Mouse (Mus musculus) small intestine, adult 2 months (tissue): ENCODE results near the gene Gtf2i.

Source experiments
- CTCF ChIP-seq: fragments of 200-500 bp; IDR thresholded peaks from 2 replicates; pipeline ENCODE4 v1.5.1; 2012; ENCODE audit warnings: low read depth, mild to moderate bottlenecking, control low read depth, inconsistent platforms, low read length, moderate library complexity, mixed read lengths; ENCODE audit not compliant: insufficient replicate concordance, insufficient read length; ENCODE audit errors: extremely low read depth
- POLR2A ChIP-seq: fragments of 200-500 bp; IDR thresholded peaks from 2 replicates; pipeline ENCODE4 v1.6.1; 2012; ENCODE audit warnings: low read depth, mild to moderate bottlenecking, control low read depth, inconsistent platforms, low read length, moderate library complexity

- TF ChIP-seq CTCF (no peak), POLR2A (no peak)
These were observed 23.5 kb downstream of the Gtf2i start for GRCm38 (mm10) chr5:134291096-134291495.
